Mouse (Mus musculus) liver, postnatal 0 days (tissue): ENCODE data around the gene Rnf212. TPM values are rescaled to one million over a fixed set of nuclear protein-coding genes. Genes with fewer than 3 reads are reported as not detected.

Experiments
- ATAC-seq: fragments of 200-750 bp; cut with Nextera tagmentation; 2 replicates; pipeline ENCODE4 v1.8.0; 2017; ENCODE audit warnings: mild to moderate bottlenecking, moderate library complexity
- DNase-seq: peaks from one replicate; pipeline ENCODE4 v3.0.0-alpha.2; 2016
- H3K27ac ChIP-seq: fragments of 300-500 bp; sonication (generic); 2 replicates; pipeline ENCODE4 v1.5.1; 2014; ENCODE audit warnings: antibody characterized with exemption, moderate library complexity, mild to moderate bottlenecking, low read depth
- H3K27me3 ChIP-seq: fragments of 300-500 bp; sonication (generic); 2 replicates; pipeline ENCODE4 v1.6.1; 2014; ENCODE audit warnings: low read length, control low read depth, mixed read lengths; ENCODE audit not compliant: insufficient read depth
- H3K36me3 ChIP-seq: fragments of 300-500 bp; sonication (generic); replicated peaks from 2 replicates; pipeline ENCODE4 v1.6.1; 2014; ENCODE audit warnings: mild to moderate bottlenecking, control low read depth, low read length, moderate library complexity, mixed read lengths; ENCODE audit not compliant: insufficient read depth
- H3K4me1 ChIP-seq: fragments of 300-500 bp; sonication (generic); 2 replicates; pipeline ENCODE4 v1.6.1; 2014; ENCODE audit warnings: antibody characterized with exemption, mild to moderate bottlenecking, control low read depth; ENCODE audit not compliant: insufficient read depth
- H3K4me2 ChIP-seq: fragments of 300-500 bp; sonication (generic); 2 replicates; pipeline ENCODE4 v1.6.1; 2014; ENCODE audit warnings: low read depth, mild to moderate bottlenecking, low read length, moderate library complexity, mixed read lengths
- H3K4me3 ChIP-seq: fragments of 300-500 bp; sonication (generic); 2 replicates; pipeline ENCODE4 v1.5.1; 2014; ENCODE audit warnings: low read depth, low read length
- H3K9ac ChIP-seq: fragments of 300-500 bp; sonication (generic); replicated peaks from 2 replicates; pipeline ENCODE4 v1.6.1; 2014; ENCODE audit warnings: mild to moderate bottlenecking, moderate library complexity
- H3K9me3 ChIP-seq: fragments of 300-500 bp; sonication (generic); 2 replicates; pipeline ENCODE4 v1.6.1; 2016; ENCODE audit warnings: mild to moderate bottlenecking, control low read depth, low read length, mixed read lengths
- CTCF ChIP-seq: sonication (generic); IDR thresholded peaks from 2 replicates; pipeline ENCODE4 v1.5.1; 2016; ENCODE audit warnings: antibody characterized with exemption, low read depth
- EP300 ChIP-seq: IDR thresholded peaks from 2 replicates; pipeline ENCODE4 v1.6.1; 2016; ENCODE audit warnings: antibody characterized with exemption, low read depth, mild to moderate bottlenecking
- WGBS: fragments of 180-500 bp; shearing (Covaris S2); extraction: QIAGEN DNeasy Blood & Tissue Kit; methylation state at CpG from one replicate; pipeline ENCODE4 v1.1.7; 2014; ENCODE audit not compliant: insufficient replicate concordance; 5-methylcytosine and 5-hydroxymethylcytosine counted together
- polyA plus RNA-seq: library from polyadenylated mRNA; unstranded; fragments of >200 nt; fragmentation: Nextera tagmentation; extraction: Ambion mirVana; gene quantifications from 2 replicates; pipeline ENCODE4 v1.2.1, GENCODE M21; 2015

Rnf212 gene
- polyA plus RNA-seq, 1 experiment from 2014 or later = 0.48 TPM

- Histone ChIP-seq H3K4me1 (peaks cover 19% of the 10 kb centered on the region), H3K27me3 (0 out of 2 replicates have a peak, but pooled peaks cover 3% of the 10 kb centered on the region), H3K9ac (peak within 1 kb of the TSS; percentile 46), H3K4me2 (peak within 1 kb of the TSS; percentile 100), H3K36me3 (no peaks in the 10 kb centered on the region), H3K27ac (no peak within 1 kb of the TSS), H3K9me3 (no peaks in the 10 kb centered on the region), H3K4me3 (peak within 1 kb of the TSS; percentile 78)
- ATAC-seq (peak; percentile 33), DNase-seq (peak; percentile 89)
- TF ChIP-seq CTCF (peak; percentile 73), EP300 (no peak)
- 1% methylated on average over 16 of the region's 18 CpGs for WGBS
These were observed 82.5 kb downstream of the Rnf212 start, which contains the start of gene Fgfrl1 for GRCm38 (mm10) chr5:108692271-108692670. TSS of gene Fgfrl1 (plus strand) at chr5:108692382.

- TF ChIP-seq CTCF = peak; percentile 53
- TF ChIP-seq EP300 = no peak
- H3K4me2 ChIP-seq = no peak overlapping the region
- no peaks in the 10 kb centered on the region for H3K9me3 ChIP-seq
- H3K36me3 ChIP-seq = no peaks in the 10 kb centered on the region
- peaks cover 19% of the 10 kb centered on the region for H3K4me1 ChIP-seq
- H3K4me3 ChIP-seq = no peak overlapping the region
- no peak overlapping the region for H3K9ac ChIP-seq
- no peak for ATAC-seq
- no peak overlapping the region for H3K27ac ChIP-seq
- no peak for DNase-seq
- WGBS = 66% methylated on average over 4 of the region's 4 CpGs
- H3K27me3 ChIP-seq = 0 out of 2 replicates have a peak, but pooled peaks cover 3% of the 10 kb centered on the region
These were observed 83.6 kb downstream of the Rnf212 start for GRCm38 (mm10) chr5:108691152-108691551.

- 79% methylated on average over 5 of the region's 5 CpGs for WGBS
These were observed 85.7 kb downstream of the Rnf212 start for GRCm38 (mm10) chr5:108689091-108689490.

GRCm38 (mm10) chr5:108680871-108681270, 93.9 kb downstream of the Rnf212 start:
- TF ChIP-seq CTCF = no peak
- no peak for TF ChIP-seq EP300
- H3K27ac ChIP-seq = no peak overlapping the region
- no peak overlapping the region for H3K4me3 ChIP-seq
- H3K9ac ChIP-seq = no peak overlapping the region
- no peaks in the 10 kb centered on the region; the same call in 1 of the 2 replicates for H3K36me3 ChIP-seq
- DNase-seq (no peak), ATAC-seq (no peak)
- H3K4me1 ChIP-seq = peaks cover 22% of the 10 kb centered on the region
- no peaks in the 10 kb centered on the region for H3K9me3 ChIP-seq
- no peaks in the 10 kb centered on the region for H3K27me3 ChIP-seq
- no peak overlapping the region for H3K4me2 ChIP-seq
- WGBS = 87% methylated on average over 6 of the region's 6 CpGs

More at GRCm38 (mm10) chr5:108689091-108689490, 85.7 kb downstream of the Rnf212 start:
- no peak overlapping the region for H3K4me2 ChIP-seq
- H3K4me1 ChIP-seq = peaks cover 12% of the 10 kb centered on the region
- no peak overlapping the region for H3K9ac ChIP-seq
- no peaks in the 10 kb centered on the region for H3K9me3 ChIP-seq
- H3K36me3 ChIP-seq = no peaks in the 10 kb centered on the region
- ATAC-seq = no peak
- DNase-seq = no peak
- TF ChIP-seq CTCF (no peak), EP300 (no peak)
- H3K4me3 ChIP-seq = no peak overlapping the region
- 0 out of 2 replicates have a peak, but pooled peaks cover 3% of the 10 kb centered on the region for H3K27me3 ChIP-seq
- H3K27ac ChIP-seq = no peak overlapping the region

- Histone ChIP-seq H3K27ac (no peak overlapping the region), H3K4me1 (peaks cover 27% of the 10 kb centered on the region), H3K27me3 (no peaks in the 10 kb centered on the region), H3K4me2 (no peak overlapping the region), H3K9ac (no peak overlapping the region), H3K36me3 (no peaks in the 10 kb centered on the region; the same call in 1 of the 2 replicates), H3K4me3 (no peak overlapping the region), H3K9me3 (no peaks in the 10 kb centered on the region)
- peak; percentile 69 for TF ChIP-seq CTCF
- no peak for TF ChIP-seq EP300
- ATAC-seq (no peak), DNase-seq (no peak)
- WGBS = 38% methylated on average over 3 of the region's 3 CpGs
These were observed 94.9 kb downstream of the Rnf212 start for GRCm38 (mm10) chr5:108679909-108680308.

Other genes starting within 250 kb of the Rnf212 start
- gene Cplx1, start 225.0 kb downstream of the Rnf212 start, polyA plus RNA-seq = not detected in 2 replicates
- 15.6 and 17.5 TPM in 2 replicates for gene Gak, start 145.2 kb downstream of the Rnf212 start, polyA plus RNA-seq
- 7.0 and 7.3 TPM in 2 replicates for gene Tmem175, start 145.2 kb downstream of the Rnf212 start, polyA plus RNA-seq
- 3.9 and 4.2 TPM in 2 replicates for gene Idua, start 114.7 kb downstream of the Rnf212 start, polyA plus RNA-seq
- 2.5 TPM in 2 replicates for gene Dgkq, start 105.3 kb downstream of the Rnf212 start, polyA plus RNA-seq
- 25.8 and 33.4 TPM in 2 replicates for gene Slc26a1, start 99.4 kb downstream of the Rnf212 start, polyA plus RNA-seq
- 5.6 and 5.7 TPM in 2 replicates for gene Fgfrl1, start 82.6 kb downstream of the Rnf212 start, polyA plus RNA-seq
- gene Tmed11, start 20.4 kb upstream of the Rnf212 start, polyA plus RNA-seq = not detected in 2 replicates
- not detected in 2 replicates for gene Vmn2r8, start 33.9 kb upstream of the Rnf212 start, polyA plus RNA-seq
- gene Vmn2r9, start 77.6 kb upstream of the Rnf212 start, polyA plus RNA-seq = not detected in 2 replicates
- gene Vmn2r10, start 231.5 kb upstream of the Rnf212 start, polyA plus RNA-seq = not detected in 2 replicates